Mouse (Mus musculus): Measurements from ENCODE around the gene Grid2.

The Grid2 gene

GRCm38 (mm10) chr6:64047950-64048349 is 792.3 kb downstream of the Grid2 start:
- no peak for DNase-seq (ENCODE audit: low spot score in 2 of 2)

- DNase-seq (ENCODE audit: low spot score in 2 of 2): no peak
These were observed 808.2 kb downstream of the Grid2 start for GRCm38 (mm10) chr6:64063858-64064257.

GRCm38 (mm10) chr6:64064704-64065103 is 809.0 kb downstream of the Grid2 start:
- no peak for DNase-seq (ENCODE audit: low spot score in 2 of 2)

DNA sequence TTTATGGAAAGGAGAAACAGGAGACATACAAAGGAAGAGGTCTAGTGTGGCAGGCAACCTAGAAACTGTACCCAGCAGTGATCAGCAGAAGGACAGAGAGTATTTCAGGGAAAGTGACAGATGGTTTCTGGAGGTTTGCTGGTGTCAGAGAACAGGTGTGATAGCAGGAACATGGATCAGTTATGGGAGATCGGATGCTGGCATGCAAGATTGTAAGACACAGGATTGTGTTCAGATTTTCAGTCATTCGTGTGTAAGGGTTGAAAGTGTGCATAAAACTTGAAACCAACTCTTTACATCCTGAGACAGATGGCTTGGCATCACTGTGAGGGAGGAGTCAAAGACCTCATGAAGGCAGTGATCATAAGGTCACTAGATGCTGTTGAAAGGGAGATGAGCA is 817.7 kb downstream of the Grid2 start:
- DNase-seq (ENCODE audit: low spot score in 2 of 2): no peak

- DNase-seq (ENCODE audit: low spot score in 2 of 2): no peak
These were observed 822.2 kb downstream of the Grid2 start for GRCm38 (mm10) chr6:64077911-64078310.

- no peak for DNase-seq (ENCODE audit: low spot score in 2 of 2)
These were observed 843.0 kb downstream of the Grid2 start for GRCm38 (mm10) chr6:64098662-64099061.

DNA sequence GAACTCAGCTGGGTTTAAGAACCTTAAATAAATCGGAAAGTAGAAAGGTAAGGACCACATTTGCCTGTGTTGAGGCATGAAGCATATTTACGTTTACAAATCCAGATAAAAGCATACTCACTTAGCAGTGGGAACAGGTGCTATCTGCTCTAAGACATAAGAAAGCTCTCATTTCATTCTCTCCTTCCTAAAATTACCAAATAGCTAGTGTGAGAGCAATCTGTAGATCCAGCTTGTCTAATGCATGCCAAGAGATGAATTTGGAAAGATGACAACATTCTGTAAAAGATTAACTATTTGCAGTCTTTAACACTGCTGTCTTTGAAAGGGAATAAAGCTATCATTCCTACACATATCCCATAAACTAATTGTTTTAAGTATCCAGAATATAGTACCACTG is 858.9 kb downstream of the Grid2 start:
- DNase-seq (ENCODE audit: low spot score in 2 of 2): no peak

DNA sequence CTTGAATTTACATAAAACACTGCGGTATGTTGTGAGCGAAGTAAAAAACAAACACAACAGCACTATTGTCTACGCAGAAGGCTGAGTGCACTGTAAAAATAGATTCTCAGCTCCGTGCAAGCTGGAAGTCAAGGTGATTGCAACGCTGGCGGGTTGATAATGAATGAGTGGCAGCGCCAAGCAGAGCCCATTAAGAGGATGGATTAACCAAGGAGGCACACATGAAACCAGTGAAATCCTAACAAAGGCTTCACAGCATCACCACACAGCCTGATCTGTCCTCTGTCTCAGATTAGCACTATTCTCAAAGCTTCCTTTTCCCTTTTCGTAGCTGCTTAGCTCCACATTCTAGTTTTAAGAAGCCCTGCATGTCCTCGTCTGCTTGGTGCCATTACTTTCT is 880.6 kb downstream of the Grid2 start:
- no peak for DNase-seq (ENCODE audit: low spot score in 2 of 2)

DNA sequence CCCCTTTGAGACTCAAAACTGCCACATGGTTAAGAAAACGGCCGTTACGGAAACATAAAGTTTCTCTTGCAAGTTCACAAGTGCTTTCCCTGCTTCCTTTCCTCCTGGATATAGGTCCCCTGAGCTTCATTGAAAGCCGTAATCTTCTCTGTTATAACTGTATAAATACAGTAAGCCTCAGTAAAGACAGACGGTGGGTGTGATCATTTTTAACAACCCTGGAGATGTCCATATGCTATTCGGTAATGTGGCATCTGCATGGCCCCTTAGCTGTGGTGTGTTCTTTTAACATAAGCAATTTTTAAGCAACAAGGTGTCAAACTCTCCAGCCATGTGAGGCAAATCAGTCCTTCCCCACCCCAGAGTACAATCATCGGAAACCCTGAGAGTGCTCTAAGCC is 892.9 kb downstream of the Grid2 start:
- no peak for DNase-seq (ENCODE audit: low spot score in 2 of 2)

GRCm38 (mm10) chr6:64174995-64175612 is 919.4 kb downstream of the Grid2 start:
- DNase-seq (ENCODE audit: low spot score in 2 of 2): no peak

GRCm38 (mm10) chr6:64193646-64194045 is 938.0 kb downstream of the Grid2 start:
- no peak for DNase-seq (ENCODE audit: low spot score in 2 of 2)

DNA sequence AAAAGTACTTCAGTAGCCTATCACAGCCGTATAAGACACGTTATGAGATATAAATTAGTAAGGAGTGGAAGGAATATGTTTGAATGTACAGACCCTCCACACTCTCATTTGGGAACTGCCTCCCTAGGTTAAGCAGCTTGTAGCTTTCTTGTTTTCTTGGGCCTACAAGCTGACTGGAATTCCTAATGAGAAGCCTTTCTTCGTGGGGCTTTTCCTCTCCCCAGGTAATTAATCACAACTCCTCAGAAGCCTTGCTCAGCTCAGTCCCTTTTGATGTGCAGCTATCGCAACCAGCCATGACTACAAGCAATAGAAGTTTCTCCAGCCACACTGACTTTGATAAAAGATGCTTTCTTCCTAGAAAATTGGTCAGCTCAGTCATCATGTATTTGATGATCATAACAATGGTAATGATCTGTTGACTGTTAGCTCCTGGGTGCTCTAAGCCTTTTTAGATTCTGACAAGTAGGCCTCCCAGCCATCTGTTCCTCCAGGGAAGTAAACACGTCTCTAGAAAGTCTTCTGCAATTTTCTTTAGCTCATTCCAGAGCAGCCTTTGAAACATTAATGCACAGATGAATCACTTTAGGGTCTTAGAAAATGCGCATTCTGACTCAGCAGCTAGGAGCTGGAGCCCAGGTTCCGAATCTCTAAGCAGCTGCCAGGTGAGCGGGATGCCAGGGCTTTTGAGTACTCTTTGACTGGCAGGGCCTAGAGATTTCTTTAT is 946.9 kb downstream of the Grid2 start:
- DNase-seq (ENCODE audit: low spot score in 2 of 2): no peak

- peak; percentile 11 to 16 for DNase-seq (ENCODE audit: low spot score in 2 of 2)
These were observed 980.7 kb downstream of the Grid2 start for GRCm38 (mm10) chr6:64236351-64236750.

DNA sequence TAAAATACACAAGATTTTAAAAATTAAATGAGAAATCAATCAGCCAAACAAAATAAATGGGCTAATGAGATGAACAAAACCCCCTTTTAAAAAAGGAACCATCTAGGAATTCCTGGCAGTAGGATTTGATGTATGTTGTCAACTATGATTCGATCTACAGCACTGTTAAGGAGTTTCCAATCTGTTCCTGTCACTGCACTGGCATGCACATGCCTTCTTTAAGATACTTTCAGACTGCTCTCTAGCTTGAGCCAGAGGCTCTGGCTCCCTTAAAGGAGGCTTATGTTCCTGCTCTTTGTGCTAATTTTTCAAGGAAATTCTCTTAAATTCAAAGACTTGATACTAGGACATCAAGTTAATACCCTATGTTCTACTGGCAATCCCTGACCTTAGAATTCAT is 984.9 kb downstream of the Grid2 start:
- DNase-seq (ENCODE audit: low spot score in 2 of 2): no peak

- DNase-seq (ENCODE audit: low spot score in 2 of 2): no peak
These were observed 990.3 kb downstream of the Grid2 start for GRCm38 (mm10) chr6:64245951-64246350.

GRCm38 (mm10) chr6:64251041-64251440 is 995.4 kb downstream of the Grid2 start:
- no peak for DNase-seq (ENCODE audit: low spot score in 2 of 2)

GRCm38 (mm10) chr6:64263517-64263916 is 1007.8 kb downstream of the Grid2 start:
- DNase-seq (ENCODE audit: low spot score in 2 of 2): no peak

DNA sequence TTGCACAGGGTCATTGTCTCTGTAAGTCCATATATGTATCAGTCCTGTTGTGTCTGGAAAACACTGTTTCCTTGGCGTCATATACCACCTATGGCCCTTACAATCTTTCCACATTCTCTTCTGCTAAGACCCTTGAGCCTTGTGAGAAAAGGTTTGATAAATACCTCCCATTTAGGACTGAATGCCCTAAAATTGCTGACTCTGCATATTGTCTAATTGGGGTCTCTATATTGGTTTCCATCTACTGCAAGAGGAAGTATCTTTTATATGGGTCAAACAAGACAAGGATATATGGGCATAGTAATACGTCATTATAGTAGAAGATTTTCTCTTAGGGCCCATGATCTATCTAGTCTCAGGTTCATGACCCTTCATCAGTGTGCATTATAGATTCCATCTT is 1008.5 kb downstream of the Grid2 start:
- DNase-seq (ENCODE audit: low spot score in 2 of 2): no peak

- no peak for DNase-seq (ENCODE audit: low spot score in 2 of 2)
These were observed 1018.8 kb downstream of the Grid2 start for GRCm38 (mm10) chr6:64274319-64275114.

DNA sequence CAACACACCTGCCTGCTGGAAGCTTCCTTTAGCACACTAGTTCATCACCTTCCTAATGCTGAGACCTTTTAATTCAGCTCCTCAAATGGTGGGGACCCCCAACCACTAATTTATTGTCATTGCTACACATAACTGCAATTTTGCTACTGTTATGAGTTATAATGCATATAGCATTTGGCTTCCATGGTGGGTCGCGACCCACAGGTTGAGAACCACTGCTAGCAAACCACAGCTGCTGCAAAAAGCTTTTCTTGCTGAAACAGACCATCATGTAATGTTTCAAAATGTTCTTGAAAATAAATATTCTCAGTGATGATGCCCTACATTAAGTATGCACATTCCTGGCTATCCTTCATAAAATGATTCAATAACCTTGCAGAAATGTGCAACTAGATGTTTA is 1024.3 kb downstream of the Grid2 start:
- DNase-seq (ENCODE audit: low spot score in 2 of 2): no peak

- no peak for DNase-seq (ENCODE audit: low spot score in 2 of 2)
These were observed 1038.1 kb downstream of the Grid2 start for GRCm38 (mm10) chr6:64293761-64294160.

DNA sequence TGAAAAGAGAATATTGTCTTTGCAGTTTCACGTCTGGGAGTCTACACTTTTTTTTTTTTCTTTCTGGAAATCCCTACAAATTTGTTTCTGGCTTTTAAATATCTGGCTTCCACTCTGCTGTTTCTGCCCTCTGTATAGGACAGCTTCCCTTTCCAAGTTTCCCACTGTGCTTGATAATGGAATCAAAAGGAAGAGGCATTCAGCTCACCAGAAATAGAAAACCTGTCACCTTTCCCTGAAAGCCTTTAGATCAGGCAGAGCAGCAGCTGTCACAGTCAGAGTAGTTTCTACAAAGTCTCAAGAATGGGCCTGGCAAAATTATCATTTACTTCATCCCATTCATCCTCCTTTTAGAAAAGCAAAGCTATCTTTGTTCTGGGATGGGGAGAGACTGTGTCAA is 1042.0 kb downstream of the Grid2 start:
- DNase-seq (ENCODE audit: low spot score in 2 of 2): no peak

Measured in frontal cortex, postnatal 10 days (tissue).